Mouse (Mus musculus): ENCODE results near the gene Xlr3a. TPM values are rescaled to one million over a fixed set of nuclear protein-coding genes. Genes with fewer than 3 reads are reported as not detected.

Gene Xlr3a
- 0.69 and 0.72 TPM in 2 replicates for polyA plus RNA-seq (2015; fragmentation: Nextera tagmentation; extraction: Ambion mirVana)

GRCm38 (mm10) chrX:73096941-73097508 lies at the start of gene Xlr3a:
Xlr3a (minus strand) TSS chrX:73097095.

DNA sequence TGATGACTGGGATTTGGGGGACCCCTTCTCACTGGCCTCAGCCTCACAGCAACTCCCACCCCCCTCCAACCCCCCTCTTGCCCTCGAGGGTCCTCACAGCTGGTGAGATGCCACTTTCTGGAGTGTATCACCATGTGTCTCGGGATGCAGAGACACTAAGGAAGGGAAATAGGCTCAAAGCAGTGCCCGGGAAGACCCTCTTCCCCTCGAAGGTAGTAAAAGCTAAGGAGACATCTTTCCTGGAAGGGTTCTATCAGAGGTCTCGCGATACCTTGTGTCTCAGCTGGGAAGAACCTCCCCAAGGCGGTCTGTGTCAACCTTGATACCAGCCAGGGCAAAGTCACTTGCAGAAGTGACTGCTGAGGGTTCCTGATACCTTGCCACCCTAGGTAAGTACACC lies 19.9 kb upstream of the Xlr3a start, which contains the start of gene Gm14685:
Gm14685 (plus strand) TSS at position 301 of the 400 bp plus-strand sequence.

DNA sequence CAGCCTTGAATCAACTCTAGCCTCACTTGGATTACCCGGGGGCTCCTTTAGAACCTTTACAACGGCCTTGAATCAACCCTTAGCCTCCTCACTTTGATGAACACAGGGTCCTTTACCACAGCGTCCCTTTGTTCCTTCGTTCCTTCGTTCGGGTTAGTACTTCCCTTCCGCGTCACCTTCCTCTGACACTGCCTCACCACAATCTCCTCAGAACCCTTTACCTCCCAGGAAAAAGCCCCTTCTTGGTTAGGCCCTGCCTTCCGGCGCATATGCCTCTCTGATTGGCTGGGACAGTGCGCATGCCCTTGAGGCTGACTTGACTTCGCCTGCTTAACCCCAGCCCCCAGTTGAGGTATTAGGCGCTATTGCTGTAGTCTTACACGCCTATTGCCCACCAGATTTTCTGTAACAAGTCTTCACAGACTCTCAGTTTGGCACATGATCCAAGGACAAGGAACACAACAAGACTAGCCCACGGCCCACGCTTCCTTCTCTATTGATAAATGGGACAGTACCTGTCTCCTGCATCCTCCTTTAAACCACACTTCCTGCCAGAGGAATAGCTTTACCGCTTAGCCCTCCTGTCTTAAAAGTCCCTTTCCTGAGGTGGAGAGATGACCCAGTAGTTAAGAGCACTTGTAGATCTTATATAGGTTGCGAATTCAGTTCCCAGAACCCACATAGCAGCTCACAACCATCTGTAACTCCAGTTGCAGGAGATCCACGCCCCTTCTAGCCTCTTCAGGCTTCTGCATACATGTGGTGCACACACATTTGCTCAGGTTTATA lies 14.4 kb downstream of the Xlr3a start, which contains the start of gene Xlr4a:
Xlr4a (minus strand) TSS at position 212 of the 789 bp plus-strand sequence.

DNA sequence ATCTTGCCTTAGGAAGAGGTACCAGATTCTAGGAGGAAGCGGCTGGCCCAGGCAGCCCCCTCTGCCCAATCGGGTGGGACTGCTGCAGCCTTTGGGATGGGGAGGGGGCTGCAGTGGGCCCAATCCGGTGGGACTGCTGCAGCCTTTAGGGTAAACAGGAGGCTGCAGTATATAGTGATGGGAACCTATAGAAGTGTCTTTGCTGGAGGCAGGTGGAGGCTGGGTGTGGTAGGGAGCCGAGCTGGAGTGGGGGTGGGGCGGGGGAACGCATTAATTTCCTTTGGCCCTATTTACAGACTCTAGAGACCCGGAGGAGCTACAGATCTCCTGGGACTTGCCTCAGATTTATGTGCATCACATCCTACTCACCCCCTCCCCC lies 32.5 kb downstream of the Xlr3a start, which contains the start of gene Pnma3:
Pnma3 (plus strand) TSS at position 373 of the 379 bp plus-strand sequence.

DNA sequence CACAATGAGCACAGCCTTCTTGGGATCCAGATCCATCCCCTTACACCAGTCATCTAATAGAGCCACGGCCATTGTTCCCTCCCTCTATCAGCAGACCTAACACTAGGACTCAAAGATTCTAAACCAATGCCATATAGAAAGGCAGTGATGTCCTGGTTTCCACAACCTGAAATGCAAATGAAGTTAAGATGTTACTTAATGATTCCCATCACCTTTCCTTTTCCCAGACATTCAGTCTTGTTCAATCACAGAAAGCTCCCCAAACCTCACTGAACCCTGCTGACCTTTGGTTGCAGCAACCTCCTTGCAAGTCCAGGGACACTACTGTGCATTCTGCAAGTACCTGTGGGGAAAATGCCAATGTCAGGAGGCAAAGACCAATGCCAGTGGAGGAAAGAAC lies 59.9 kb downstream of the Xlr3a start, which contains the start of gene Pnma5:
Pnma5 (minus strand) TSS at position 101 of the 400 bp plus-strand sequence.

Other genes starting within 250 kb of the Xlr3a start
- 45.9 and 49.7 TPM in 2 replicates for gene Cetn2, start 178.7 kb downstream of the Xlr3a start, polyA plus RNA-seq (2015; fragmentation: Nextera tagmentation; extraction: Ambion mirVana)
- 8.3 and 8.9 TPM in 2 replicates for gene Nsdhl, start 178.5 kb downstream of the Xlr3a start, polyA plus RNA-seq (2015; fragmentation: Nextera tagmentation; extraction: Ambion mirVana)
- gene Zfp185, start 109.8 kb downstream of the Xlr3a start, polyA plus RNA-seq (2015; fragmentation: Nextera tagmentation; extraction: Ambion mirVana) = 2.7 and 3.5 TPM in 2 replicates
- not detected in 2 replicates for gene Pnma5, start 60.0 kb downstream of the Xlr3a start, polyA plus RNA-seq (2015; fragmentation: Nextera tagmentation; extraction: Ambion mirVana)
- not detected in 2 replicates for gene Pnma3, start 32.3 kb downstream of the Xlr3a start, polyA plus RNA-seq (2015; fragmentation: Nextera tagmentation; extraction: Ambion mirVana)
- 2.2 and 3.6 TPM in 2 replicates for gene Xlr4a, start 14.6 kb downstream of the Xlr3a start, polyA plus RNA-seq (2015; fragmentation: Nextera tagmentation; extraction: Ambion mirVana)
- gene Gm14685, start 20.0 kb upstream of the Xlr3a start, polyA plus RNA-seq (2015; fragmentation: Nextera tagmentation; extraction: Ambion mirVana) = not detected in 2 replicates
- not detected in 2 replicates for gene Xlr5b, start 51.7 kb upstream of the Xlr3a start, polyA plus RNA-seq (2015; fragmentation: Nextera tagmentation; extraction: Ambion mirVana)
- gene DXBay18, start 52.4 kb upstream of the Xlr3a start, polyA plus RNA-seq (2015; fragmentation: Nextera tagmentation; extraction: Ambion mirVana) = not detected in 2 replicates
- gene Spin2d, start 79.9 kb upstream of the Xlr3a start, polyA plus RNA-seq (2015; fragmentation: Nextera tagmentation; extraction: Ambion mirVana) = not detected in 2 replicates
- 0.99 and 2.5 TPM in 2 replicates for gene Xlr3b, start 95.1 kb upstream of the Xlr3a start, polyA plus RNA-seq (2015; fragmentation: Nextera tagmentation; extraction: Ambion mirVana)
- 3.2 and 4.1 TPM in 2 replicates for gene Xlr4b, start 117.2 kb upstream of the Xlr3a start, polyA plus RNA-seq (2015; fragmentation: Nextera tagmentation; extraction: Ambion mirVana)
- 6.4 and 8.1 TPM in 2 replicates for gene F8a, start 131.2 kb upstream of the Xlr3a start, polyA plus RNA-seq (2015; fragmentation: Nextera tagmentation; extraction: Ambion mirVana)
- 0.48 and 1.4 TPM in 2 replicates for gene Xlr4c, start 146.0 kb upstream of the Xlr3a start, polyA plus RNA-seq (2015; fragmentation: Nextera tagmentation; extraction: Ambion mirVana)
- gene Xlr3c, start 168.3 kb upstream of the Xlr3a start, polyA plus RNA-seq (2015; fragmentation: Nextera tagmentation; extraction: Ambion mirVana) = not detected in 2 replicates
- not detected in 2 replicates for gene Xlr5a, start 195.9 kb upstream of the Xlr3a start, polyA plus RNA-seq (2015; fragmentation: Nextera tagmentation; extraction: Ambion mirVana)
- gene Xlr5c, start 195.9 kb upstream of the Xlr3a start, polyA plus RNA-seq (2015; fragmentation: Nextera tagmentation; extraction: Ambion mirVana) = not detected in 2 replicates
- gene Gm45015, start 239.7 kb upstream of the Xlr3a start, polyA plus RNA-seq (2015; fragmentation: Nextera tagmentation; extraction: Ambion mirVana) = not detected in 2 replicates
- 1.9 and 2.4 TPM in 2 replicates for gene Zfp275, start 245.5 kb upstream of the Xlr3a start, polyA plus RNA-seq (2015; fragmentation: Nextera tagmentation; extraction: Ambion mirVana)